Mouse (Mus musculus) liver, embryonic 16.5 days (tissue): ENCODE measurements around the gene Ppie. TPM values are rescaled to one million over a fixed set of nuclear protein-coding genes. Genes with fewer than 3 reads are reported as not detected.
"Not testable (repeated sequence)": the region's sequence is repeated elsewhere in the genome, so short reads cannot be mapped to it uniquely, and the experiment has no call there.

ENCODE experiments used
- ATAC-seq: fragments of 200-750 bp; cut with Nextera tagmentation; 2 replicates; pipeline ENCODE4 v1.8.0; 2017; ENCODE audit warnings: low read depth, mild to moderate bottlenecking, moderate number of reproducible peaks, moderate library complexity
- H3K27ac ChIP-seq: fragments of 300-500 bp; sonication (generic); 2 replicates; pipeline ENCODE4 v1.5.1; 2014; ENCODE audit warnings: mild to moderate bottlenecking, low read length
- H3K27me3 ChIP-seq: fragments of 300-500 bp; sonication (generic); 2 replicates; pipeline ENCODE4 v1.6.1; 2014; ENCODE audit warnings: low read depth, low read length, mixed read lengths; ENCODE audit not compliant: control insufficient read depth, insufficient read depth
- H3K36me3 ChIP-seq: fragments of 300-500 bp; sonication (generic); 2 replicates; pipeline ENCODE4 v1.6.1; 2014; ENCODE audit warnings: mild to moderate bottlenecking; ENCODE audit not compliant: control insufficient read depth, insufficient read depth
- H3K4me1 ChIP-seq: fragments of 300-500 bp; sonication (generic); 2 replicates; pipeline ENCODE4 v1.6.1; 2014; ENCODE audit warnings: low read depth, low read length, mixed read lengths; ENCODE audit not compliant: control insufficient read depth
- H3K4me2 ChIP-seq: fragments of 300-500 bp; sonication (generic); 2 replicates; pipeline ENCODE4 v1.6.1; 2014; ENCODE audit warnings: low read depth, low read length, mixed read lengths
- H3K4me3 ChIP-seq: fragments of 300-500 bp; sonication (generic); 2 replicates; pipeline ENCODE4 v1.5.1; 2014; ENCODE audit warnings: low read depth, mild to moderate bottlenecking, low read length
- H3K9ac ChIP-seq: fragments of 300-500 bp; sonication (generic); 2 replicates; pipeline ENCODE4 v1.6.1; 2014; ENCODE audit warnings: low read depth, low read length
- H3K9me3 ChIP-seq: fragments of 300-500 bp; sonication (generic); replicated peaks from 2 replicates; pipeline ENCODE4 v1.6.1; 2016; ENCODE audit warnings: low read length; ENCODE audit not compliant: control insufficient read depth
- WGBS: fragments of 180-500 bp; shearing (Covaris S2); extraction: QIAGEN DNeasy Blood & Tissue Kit; methylation state at CpG from one replicate; pipeline ENCODE4 v1.1.7; 2014; ENCODE audit not compliant: insufficient replicate concordance; 5-methylcytosine and 5-hydroxymethylcytosine counted together
- polyA plus RNA-seq: library from polyadenylated mRNA; unstranded; fragments of >200 nt; fragmentation: Nextera tagmentation; extraction: Ambion mirVana; gene quantifications from 2 replicates; pipeline ENCODE4 v1.2.1, GENCODE M21; 2015

Ppie gene
- polyA plus RNA-seq, 1 experiment from 2014 or later = 33.4 TPM

- Histone ChIP-seq H3K9me3 (no peaks in the 10 kb centered on the region), H3K27ac (no peak overlapping the region), H3K9ac (no peak overlapping the region), H3K27me3 (no peaks in the 10 kb centered on the region), H3K4me1 (no peaks in the 10 kb centered on the region), H3K36me3 (peaks cover 25% of the 10 kb centered on the region), H3K4me3 (no peak overlapping the region), H3K4me2 (no peak overlapping the region)
- ATAC-seq = no peak
- WGBS = 75% methylated on average over 7 of the region's 7 CpGs
Measured at GRCm38 (mm10) chr4:123126626-123127025, 13.1 kb downstream of the Ppie start.

GRCm38 (mm10) chr4:123121286-123121685, 18.5 kb downstream of the Ppie start:
- H3K36me3 ChIP-seq = peaks cover 2% of the 10 kb centered on the region; the same call in 1 of the 2 replicates
- peaks cover 6% of the 10 kb centered on the region; the same call in 1 of the 2 replicates for H3K27me3 ChIP-seq
- H3K9me3 ChIP-seq = no peaks in the 10 kb centered on the region
- H3K4me1 ChIP-seq = no peaks in the 10 kb centered on the region; the same call in 1 of the 2 replicates
- H3K9ac ChIP-seq = no peak overlapping the region
- ATAC-seq = no peak
- no peak overlapping the region for H3K27ac ChIP-seq
- no peak overlapping the region for H3K4me2 ChIP-seq
- H3K4me3 ChIP-seq = no peak overlapping the region
- 68% methylated on average over 2 of the region's 2 CpGs for WGBS

GRCm38 (mm10) chr4:123116640-123117039, 23.1 kb downstream of the Ppie start:
- peaks cover 11% of the 10 kb centered on the region for H3K27me3 ChIP-seq
- not testable (repeated sequence) for H3K4me1 ChIP-seq, H3K4me3 ChIP-seq, H3K4me2 ChIP-seq, H3K36me3 ChIP-seq, ATAC-seq, H3K9ac ChIP-seq, H3K9me3 ChIP-seq, H3K27ac ChIP-seq
- 14% methylated on average over 34 of the region's 42 CpGs for WGBS

GRCm38 (mm10) chr4:123116011-123116410, 23.7 kb downstream of the Ppie start, which contains the start of gene Oxct2b:
TSS of gene Oxct2b (plus strand) at chr4:123116266.
- no peak within 1 kb of the TSS for H3K4me3 ChIP-seq

GRCm38 (mm10) chr4:123114651-123115050, 25.1 kb downstream of the Ppie start:
- not testable (repeated sequence) for H3K4me1 ChIP-seq, H3K4me2 ChIP-seq, ATAC-seq, H3K9me3 ChIP-seq, H3K9ac ChIP-seq, H3K36me3 ChIP-seq, H3K4me3 ChIP-seq, H3K27ac ChIP-seq
- H3K27me3 ChIP-seq = peaks cover 11% of the 10 kb centered on the region
- 76% methylated on average over 4 of the region's 4 CpGs for WGBS

More at GRCm38 (mm10) chr4:123116011-123116410, 23.7 kb downstream of the Ppie start, which contains the start of gene Oxct2b:
- peaks cover 11% of the 10 kb centered on the region for H3K27me3 ChIP-seq
- H3K36me3 ChIP-seq = no peaks in the 10 kb centered on the region
- H3K27ac ChIP-seq = no peak within 1 kb of the TSS
- no peak within 1 kb of the TSS for H3K4me2 ChIP-seq
- H3K9me3 ChIP-seq = no peaks in the 10 kb centered on the region
- H3K4me1 ChIP-seq = no peaks in the 10 kb centered on the region; the same call in 1 of the 2 replicates
- no peak for ATAC-seq
- WGBS = 11% methylated on average over 22 of the region's 22 CpGs
- no peak within 1 kb of the TSS for H3K9ac ChIP-seq

- no peak for ATAC-seq
- no peaks in the 10 kb centered on the region for H3K36me3 ChIP-seq
- no peaks in the 10 kb centered on the region for H3K4me1 ChIP-seq
- H3K9ac ChIP-seq = no peak overlapping the region
- no peak overlapping the region for H3K4me2 ChIP-seq
- no peak overlapping the region for H3K4me3 ChIP-seq
- H3K27me3 ChIP-seq = peaks cover 8% of the 10 kb centered on the region
- no peaks in the 10 kb centered on the region for H3K9me3 ChIP-seq
- no peak overlapping the region for H3K27ac ChIP-seq
- WGBS = 22% methylated on average over 8 of the region's 8 CpGs
Measured at GRCm38 (mm10) chr4:123112216-123112764, 27.5 kb downstream of the Ppie start.

- H3K4me2 ChIP-seq, H3K9ac ChIP-seq, H3K4me1 ChIP-seq, H3K4me3 ChIP-seq, H3K27me3 ChIP-seq, H3K36me3 ChIP-seq, H3K9me3 ChIP-seq, ATAC-seq, H3K27ac ChIP-seq: not testable (repeated sequence)
- WGBS = 62% methylated on average over 10 of the region's 10 CpGs
Measured at GRCm38 (mm10) chr4:123111275-123111983, 28.3 kb downstream of the Ppie start.

GRCm38 (mm10) chr4:123110751-123111150, 29.0 kb downstream of the Ppie start:
- Histone ChIP-seq H3K9me3 (no peaks in the 10 kb centered on the region), H3K4me3 (no peak overlapping the region), H3K4me2 (no peak overlapping the region), H3K9ac (no peak overlapping the region), H3K27me3 (peaks cover 4% of the 10 kb centered on the region), H3K27ac (no peak overlapping the region), H3K4me1 (no peaks in the 10 kb centered on the region), H3K36me3 (no peaks in the 10 kb centered on the region)
- 74% methylated on average over 4 of the region's 4 CpGs for WGBS
- no peak for ATAC-seq

GRCm38 (mm10) chr4:123108056-123108455, 31.7 kb downstream of the Ppie start:
- Histone ChIP-seq H3K4me1 (no peaks in the 10 kb centered on the region; the same call in 1 of the 2 replicates), H3K27ac (no peak overlapping the region), H3K36me3 (no peaks in the 10 kb centered on the region), H3K9ac (no peak overlapping the region), H3K27me3 (peaks cover 24% of the 10 kb centered on the region), H3K9me3 (no peaks in the 10 kb centered on the region), H3K4me2 (no peak overlapping the region), H3K4me3 (no peak overlapping the region)
- ATAC-seq = no peak
- 59% methylated on average over 5 of the region's 5 CpGs for WGBS
